Mouse (Mus musculus): ENCODE results near the gene Ranbp17.

- TF ChIP-seq CTCF (IDR thresholded peaks at IDR 0.05; ENCODE audit: insufficient read depth, low read depth, low read length) (no peak), POLR2A (IDR thresholded peaks at IDR 0.05; ENCODE audit: insufficient read depth, low read depth, low read length) (no peak)
Measured at GRCm38 (mm10) chr11:33461172-33461571, 52.4 kb downstream of the Ranbp17 start.
